Mouse (Mus musculus): ENCODE results near the gene Reps2. TPM values are rescaled to one million over a fixed set of nuclear protein-coding genes. Genes with fewer than 3 reads are reported as not detected.
A peak's percentile ranks its signal among the peaks of the same experiment; 100 is the strongest.

The Reps2 gene
- 5.5 and 5.9 TPM in 2 replicates for polyA plus RNA-seq (2015; fragmentation: Nextera tagmentation; extraction: Ambion mirVana)

DNA sequence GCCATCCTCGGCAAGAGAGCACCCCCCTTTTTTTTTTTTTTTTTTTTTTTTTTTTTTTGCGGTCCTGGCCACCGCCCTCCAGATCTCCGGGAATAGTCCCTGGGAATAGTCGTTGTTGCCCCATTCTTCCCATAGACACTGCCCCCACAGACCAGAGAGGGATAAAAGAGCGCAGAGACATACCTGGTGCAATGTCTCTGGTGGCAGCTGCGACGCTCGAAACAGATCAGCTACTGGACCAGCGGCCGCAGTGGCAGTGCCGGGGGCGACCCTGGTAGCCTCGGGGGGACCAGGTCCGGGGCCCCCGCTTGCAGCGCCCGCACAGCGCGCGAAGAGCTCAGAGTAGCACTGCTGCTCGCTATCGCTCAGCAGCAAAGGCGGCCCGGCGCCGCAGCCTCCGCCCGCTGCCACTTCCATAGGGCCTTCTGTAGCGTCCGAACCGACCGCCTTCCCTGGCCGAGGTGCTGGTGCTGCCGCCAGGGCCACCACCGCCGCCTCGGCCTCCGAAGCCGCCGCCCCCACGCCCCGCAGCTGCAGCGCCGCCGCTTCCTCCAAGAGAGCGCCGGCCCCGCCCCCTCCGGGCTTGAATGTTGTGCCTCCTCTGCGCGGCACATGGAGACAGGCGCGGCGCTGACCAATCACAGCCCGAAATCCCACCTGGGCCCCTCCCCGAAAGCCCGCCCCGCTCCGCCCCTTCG lies at the start of gene Reps2:
TSS of gene Reps2 (minus strand) at position 559 of the 698 bp plus-strand sequence.
- H3K27ac ChIP-seq (ENCODE audit: low read length) = no peak within 1 kb of the TSS
- H3K27me3 ChIP-seq (replicated peaks; ENCODE audit: control insufficient read depth, insufficient read depth, low read length) = no peaks in the 10 kb centered on the region; the same call in 1 of the 2 replicates
- H3K4me3 ChIP-seq (replicated peaks; ENCODE audit: low read length) = peak within 1 kb of the TSS; percentile 64
- H3K9ac ChIP-seq (replicated peaks; ENCODE audit: low read depth, low read length) = peak within 1 kb of the TSS; percentile 68
- peak within 1 kb of the TSS; percentile 60 for H3K4me2 ChIP-seq (ENCODE audit: low read length)
- WGBS = 18% methylated on average over 46 of the region's 61 CpGs
- H3K36me3 ChIP-seq (ENCODE audit: control insufficient read depth, insufficient read depth) = no peaks in the 10 kb centered on the region
- H3K4me1 ChIP-seq (replicated peaks; ENCODE audit: control insufficient read depth, insufficient read depth, low read length) = no peaks in the 10 kb centered on the region
- no peaks in the 10 kb centered on the region for H3K9me3 ChIP-seq (ENCODE audit: control insufficient read depth, low read length)
- ATAC-seq = peak; percentile 99

DNA sequence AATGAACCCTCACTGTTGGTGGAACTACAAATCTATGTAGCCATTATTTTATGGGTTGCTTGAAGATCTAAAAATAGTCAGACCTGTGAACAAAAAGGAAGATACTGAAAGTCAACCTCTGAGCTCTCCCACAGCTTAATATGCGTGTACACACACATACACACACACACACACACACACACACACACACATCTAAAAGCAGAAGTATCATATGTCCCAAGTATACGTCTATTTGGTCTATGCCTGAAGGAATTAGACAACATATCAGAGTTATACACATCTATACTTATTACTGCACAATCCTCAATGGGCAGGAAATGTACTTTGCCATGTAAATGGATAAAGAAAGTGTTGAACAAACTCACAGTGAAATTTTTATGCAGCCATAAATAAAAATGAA lies 47.8 kb upstream of the Reps2 start:
- no peaks in the 10 kb centered on the region for H3K9me3 ChIP-seq (ENCODE audit: control insufficient read depth, low read length)
- no peak overlapping the region for H3K9ac ChIP-seq (replicated peaks; ENCODE audit: low read depth, low read length)
- no peaks in the 10 kb centered on the region for H3K36me3 ChIP-seq (ENCODE audit: control insufficient read depth, insufficient read depth)
- no peak overlapping the region for H3K4me2 ChIP-seq (ENCODE audit: low read length)
- no peak for ATAC-seq
- no peak overlapping the region for H3K4me3 ChIP-seq (replicated peaks; ENCODE audit: low read length)
- H3K27me3 ChIP-seq (replicated peaks; ENCODE audit: control insufficient read depth, insufficient read depth, low read length) = no peaks in the 10 kb centered on the region
- no peak overlapping the region for H3K27ac ChIP-seq (ENCODE audit: low read length)
- WGBS = 63% methylated on average over 2 of the region's 2 CpGs
- H3K4me1 ChIP-seq (replicated peaks; ENCODE audit: control insufficient read depth, insufficient read depth, low read length) = no peaks in the 10 kb centered on the region

DNA sequence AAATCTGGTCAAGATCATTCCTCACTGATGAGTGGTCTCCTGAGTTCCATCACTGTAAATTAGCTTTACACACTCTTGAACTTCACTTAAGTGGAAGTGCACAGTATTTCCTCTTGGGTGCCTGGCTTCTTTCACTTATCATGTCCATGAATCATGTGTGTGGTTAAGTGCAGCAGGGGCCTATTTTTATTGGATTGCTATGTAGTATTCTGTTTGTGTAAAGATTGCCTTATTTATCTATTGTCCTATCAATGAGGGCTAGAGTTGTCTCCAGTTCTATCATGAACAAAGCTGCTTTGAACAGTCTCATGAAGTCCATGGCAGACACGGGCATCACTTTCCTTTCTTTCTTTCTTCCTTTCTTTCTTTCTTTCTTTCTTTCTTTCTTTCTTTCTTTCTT lies 41.9 kb upstream of the Reps2 start:
- H3K4me2 ChIP-seq (ENCODE audit: low read length) = no peak overlapping the region
- WGBS = 90% methylated on average over 1 of the region's 1 CpGs
- no peak overlapping the region for H3K4me3 ChIP-seq (replicated peaks; ENCODE audit: low read length)
- H3K27me3 ChIP-seq (replicated peaks; ENCODE audit: control insufficient read depth, insufficient read depth, low read length) = no peaks in the 10 kb centered on the region
- H3K4me1 ChIP-seq (replicated peaks; ENCODE audit: control insufficient read depth, insufficient read depth, low read length) = no peaks in the 10 kb centered on the region
- no peak for ATAC-seq
- no peaks in the 10 kb centered on the region for H3K9me3 ChIP-seq (ENCODE audit: control insufficient read depth, low read length)
- no peaks in the 10 kb centered on the region for H3K36me3 ChIP-seq (ENCODE audit: control insufficient read depth, insufficient read depth)
- no peak overlapping the region for H3K9ac ChIP-seq (replicated peaks; ENCODE audit: low read depth, low read length)
- no peak overlapping the region for H3K27ac ChIP-seq (ENCODE audit: low read length)

DNA sequence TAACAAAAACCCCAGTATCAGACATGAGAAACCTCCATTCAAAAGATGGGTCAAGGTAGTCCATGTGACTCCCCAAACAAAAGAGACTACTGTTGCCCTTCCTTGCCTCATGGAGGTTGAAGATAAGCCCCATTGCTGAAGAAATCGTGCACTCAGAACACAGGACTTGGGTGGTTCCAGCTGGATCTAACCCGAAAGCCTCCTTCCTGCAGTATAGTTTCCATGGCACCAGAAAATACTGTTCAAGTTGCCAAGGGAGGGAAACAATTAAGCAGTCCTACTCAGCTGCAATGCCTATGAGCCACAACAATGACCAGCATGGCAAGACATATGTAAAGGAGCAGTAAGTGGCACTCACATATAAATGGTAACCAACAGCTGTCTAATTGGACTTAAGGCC lies 36.1 kb upstream of the Reps2 start:
- WGBS = 44% methylated on average over 2 of the region's 2 CpGs
- no peaks in the 10 kb centered on the region for H3K36me3 ChIP-seq (ENCODE audit: control insufficient read depth, insufficient read depth)
- H3K27ac ChIP-seq (ENCODE audit: low read length) = no peak overlapping the region
- H3K4me3 ChIP-seq (replicated peaks; ENCODE audit: low read length) = no peak overlapping the region
- no peaks in the 10 kb centered on the region for H3K4me1 ChIP-seq (replicated peaks; ENCODE audit: control insufficient read depth, insufficient read depth, low read length)
- H3K4me2 ChIP-seq (ENCODE audit: low read length) = no peak overlapping the region
- no peaks in the 10 kb centered on the region for H3K9me3 ChIP-seq (ENCODE audit: control insufficient read depth, low read length)
- H3K27me3 ChIP-seq (replicated peaks; ENCODE audit: control insufficient read depth, insufficient read depth, low read length) = no peaks in the 10 kb centered on the region
- H3K9ac ChIP-seq (replicated peaks; ENCODE audit: low read depth, low read length) = no peak overlapping the region
- peak; percentile 38; the same call in 1 of the 2 replicates for ATAC-seq

DNA sequence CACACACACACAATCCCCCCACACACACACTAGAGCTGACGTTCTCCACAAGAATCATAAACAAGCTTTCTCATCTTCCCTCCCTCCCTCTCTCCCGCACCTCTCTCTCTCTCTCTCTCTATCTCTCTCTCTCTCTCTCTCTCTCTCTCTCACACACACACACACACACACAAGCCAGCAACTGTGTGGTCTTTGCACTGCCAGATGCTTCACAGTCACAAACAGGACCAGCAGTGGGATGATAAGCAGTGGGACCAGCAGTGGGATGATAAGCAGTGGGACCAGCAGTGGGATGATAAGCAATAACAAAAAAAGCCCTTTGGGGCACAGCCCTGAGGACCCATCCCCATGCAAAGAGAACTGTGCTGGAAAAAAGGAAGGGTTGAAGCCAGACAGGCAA lies 35.4 kb upstream of the Reps2 start:
- no peaks in the 10 kb centered on the region for H3K36me3 ChIP-seq (ENCODE audit: control insufficient read depth, insufficient read depth)
- H3K4me1 ChIP-seq (replicated peaks; ENCODE audit: control insufficient read depth, insufficient read depth, low read length) = no peaks in the 10 kb centered on the region
- no peak overlapping the region for H3K9ac ChIP-seq (replicated peaks; ENCODE audit: low read depth, low read length)
- H3K4me3 ChIP-seq (replicated peaks; ENCODE audit: low read length) = no peak overlapping the region
- no peak overlapping the region for H3K27ac ChIP-seq (ENCODE audit: low read length)
- no peaks in the 10 kb centered on the region for H3K27me3 ChIP-seq (replicated peaks; ENCODE audit: control insufficient read depth, insufficient read depth, low read length)
- no peaks in the 10 kb centered on the region for H3K9me3 ChIP-seq (ENCODE audit: control insufficient read depth, low read length)
- no peak for ATAC-seq
- 77% methylated on average over 2 of the region's 2 CpGs for WGBS
- no peak overlapping the region for H3K4me2 ChIP-seq (ENCODE audit: low read length)

DNA sequence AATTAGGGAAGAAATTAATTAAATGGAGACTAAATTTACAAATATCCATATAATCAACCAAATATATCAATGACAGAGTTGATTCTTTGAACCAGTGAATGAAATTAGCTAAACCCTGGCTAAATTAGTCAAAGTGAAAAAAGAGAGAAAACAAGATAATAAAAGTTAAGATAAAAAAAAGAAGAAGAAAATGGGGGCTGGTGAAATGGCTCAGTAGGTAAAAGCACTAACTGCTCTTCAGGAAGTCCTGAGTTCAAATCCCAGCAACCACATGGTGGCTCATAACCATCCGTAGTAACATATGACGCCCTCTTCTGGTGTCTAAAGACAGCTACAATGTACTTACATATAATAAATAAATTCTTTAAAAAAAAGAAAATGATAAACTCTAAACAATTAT lies 22.7 kb upstream of the Reps2 start:
- Histone ChIP-seq H3K4me2 (ENCODE audit: low read length) (no peak overlapping the region), H3K9ac (replicated peaks; ENCODE audit: low read depth, low read length) (no peak overlapping the region), H3K27ac (ENCODE audit: low read length) (no peak overlapping the region), H3K27me3 (replicated peaks; ENCODE audit: control insufficient read depth, insufficient read depth, low read length) (no peaks in the 10 kb centered on the region), H3K36me3 (ENCODE audit: control insufficient read depth, insufficient read depth) (no peaks in the 10 kb centered on the region), H3K4me1 (replicated peaks; ENCODE audit: control insufficient read depth, insufficient read depth, low read length) (no peaks in the 10 kb centered on the region), H3K9me3 (ENCODE audit: control insufficient read depth, low read length) (no peaks in the 10 kb centered on the region), H3K4me3 (replicated peaks; ENCODE audit: low read length) (no peak overlapping the region)
- WGBS = 68% methylated on average over 2 of the region's 2 CpGs
- no peak for ATAC-seq

DNA sequence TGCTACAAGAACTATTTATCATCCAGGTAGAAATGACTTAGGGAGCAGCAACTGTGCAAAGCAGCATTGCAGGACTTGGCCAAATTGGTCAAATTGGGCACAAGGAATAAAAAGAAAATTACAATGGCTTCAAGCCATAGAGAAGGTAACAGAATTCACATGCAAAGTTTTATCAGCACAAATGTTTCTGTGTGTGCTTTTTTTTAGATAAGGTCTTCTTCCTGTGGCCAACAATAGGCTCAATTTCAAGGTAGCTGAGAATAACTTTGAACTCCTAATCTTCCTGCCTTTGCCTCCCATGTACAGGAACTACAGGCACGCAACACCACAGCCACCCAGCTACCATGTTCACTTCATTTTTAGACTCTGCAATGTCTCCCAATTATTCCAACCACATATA lies 16.7 kb upstream of the Reps2 start:
- H3K9ac ChIP-seq (replicated peaks; ENCODE audit: low read depth, low read length) = no peak overlapping the region
- no peaks in the 10 kb centered on the region for H3K4me1 ChIP-seq (replicated peaks; ENCODE audit: control insufficient read depth, insufficient read depth, low read length)
- no peaks in the 10 kb centered on the region for H3K9me3 ChIP-seq (ENCODE audit: control insufficient read depth, low read length)
- H3K4me2 ChIP-seq (ENCODE audit: low read length) = no peak overlapping the region
- H3K27me3 ChIP-seq (replicated peaks; ENCODE audit: control insufficient read depth, insufficient read depth, low read length) = no peaks in the 10 kb centered on the region
- no peak overlapping the region for H3K27ac ChIP-seq (ENCODE audit: low read length)
- H3K36me3 ChIP-seq (ENCODE audit: control insufficient read depth, insufficient read depth) = no peaks in the 10 kb centered on the region
- 73% methylated on average over 1 of the region's 1 CpGs for WGBS
- H3K4me3 ChIP-seq (replicated peaks; ENCODE audit: low read length) = no peak overlapping the region
- ATAC-seq = no peak

DNA sequence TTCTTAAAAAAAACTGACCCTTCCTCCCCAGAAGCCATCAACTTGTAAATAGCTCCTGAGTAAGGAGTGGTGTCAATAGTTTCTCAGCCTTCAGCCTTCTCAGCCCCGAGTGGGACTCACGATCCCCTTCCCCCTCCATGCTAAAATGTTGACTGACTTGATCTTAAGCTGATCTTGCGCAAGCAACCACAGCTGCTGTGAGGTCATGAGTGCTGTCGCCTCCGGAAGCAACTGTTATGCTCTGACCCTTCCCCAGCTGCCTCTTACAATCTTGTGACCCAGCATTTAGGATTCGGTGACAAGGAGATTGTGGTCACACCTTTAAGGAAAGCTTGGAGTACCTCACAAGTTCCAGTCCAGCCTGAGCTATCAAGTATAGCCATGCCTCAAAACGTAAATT lies 10.1 kb upstream of the Reps2 start:
- no peak overlapping the region for H3K27ac ChIP-seq (ENCODE audit: low read length)
- H3K9me3 ChIP-seq (ENCODE audit: control insufficient read depth, low read length) = no peaks in the 10 kb centered on the region
- no peak overlapping the region for H3K9ac ChIP-seq (replicated peaks; ENCODE audit: low read depth, low read length)
- H3K4me3 ChIP-seq (replicated peaks; ENCODE audit: low read length) = no peak overlapping the region
- H3K4me2 ChIP-seq (ENCODE audit: low read length) = no peak overlapping the region
- WGBS = 94% methylated on average over 7 of the region's 7 CpGs
- no peak for ATAC-seq
- H3K4me1 ChIP-seq (replicated peaks; ENCODE audit: control insufficient read depth, insufficient read depth, low read length) = no peaks in the 10 kb centered on the region
- H3K36me3 ChIP-seq (ENCODE audit: control insufficient read depth, insufficient read depth) = no peaks in the 10 kb centered on the region
- H3K27me3 ChIP-seq (replicated peaks; ENCODE audit: control insufficient read depth, insufficient read depth, low read length) = no peaks in the 10 kb centered on the region

DNA sequence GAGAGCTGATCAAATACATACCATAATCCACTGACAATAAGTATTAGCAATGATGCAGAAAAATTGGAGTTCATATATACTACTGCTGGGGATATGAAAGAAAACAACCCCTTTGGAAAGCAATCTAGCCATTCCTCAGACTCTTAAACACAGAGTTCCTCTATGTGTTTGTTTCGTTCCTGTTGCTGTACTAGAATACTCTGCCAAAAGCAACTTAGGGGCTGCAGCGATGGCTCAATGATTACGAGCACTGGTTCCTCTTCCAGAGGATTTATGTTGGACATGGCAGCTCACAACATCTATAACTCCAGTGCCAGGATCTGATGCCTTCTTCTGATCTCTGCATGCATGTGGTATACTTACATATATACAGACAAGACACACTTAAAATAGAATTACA lies 9.0 kb upstream of the Reps2 start:
- ATAC-seq = no peak
- Histone ChIP-seq H3K4me1 (replicated peaks; ENCODE audit: control insufficient read depth, insufficient read depth, low read length) (no peaks in the 10 kb centered on the region), H3K9ac (replicated peaks; ENCODE audit: low read depth, low read length) (no peak overlapping the region), H3K4me3 (replicated peaks; ENCODE audit: low read length) (no peak overlapping the region), H3K27ac (ENCODE audit: low read length) (no peak overlapping the region), H3K27me3 (replicated peaks; ENCODE audit: control insufficient read depth, insufficient read depth, low read length) (no peaks in the 10 kb centered on the region), H3K36me3 (ENCODE audit: control insufficient read depth, insufficient read depth) (no peaks in the 10 kb centered on the region), H3K9me3 (ENCODE audit: control insufficient read depth, low read length) (no peaks in the 10 kb centered on the region), H3K4me2 (ENCODE audit: low read length) (no peak overlapping the region)
- WGBS = 92% methylated on average over 3 of the region's 3 CpGs

DNA sequence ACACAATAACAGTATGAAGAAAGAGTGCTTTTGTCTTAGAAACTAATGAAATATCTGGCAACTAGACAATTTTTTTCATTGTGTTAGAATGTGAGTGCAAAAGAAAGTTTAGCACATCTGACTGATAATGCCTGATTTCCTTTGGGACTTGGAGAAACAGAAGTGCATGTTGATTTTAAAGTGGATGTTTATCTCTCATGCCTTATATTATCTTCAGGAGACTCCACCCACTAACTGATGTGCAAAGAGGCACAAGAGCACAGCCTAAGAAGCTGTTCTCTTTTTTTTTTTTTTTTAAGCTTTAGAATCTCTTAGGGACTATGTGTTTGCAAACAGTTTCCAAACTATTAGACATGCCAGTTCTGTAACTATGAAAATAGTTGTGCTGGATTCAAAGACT lies 7.7 kb upstream of the Reps2 start:
- H3K27me3 ChIP-seq (replicated peaks; ENCODE audit: control insufficient read depth, insufficient read depth, low read length) = no peaks in the 10 kb centered on the region
- H3K9me3 ChIP-seq (ENCODE audit: control insufficient read depth, low read length) = no peaks in the 10 kb centered on the region
- no peaks in the 10 kb centered on the region for H3K36me3 ChIP-seq (ENCODE audit: control insufficient read depth, insufficient read depth)
- no peaks in the 10 kb centered on the region for H3K4me1 ChIP-seq (replicated peaks; ENCODE audit: control insufficient read depth, insufficient read depth, low read length)
- no peak overlapping the region for H3K27ac ChIP-seq (ENCODE audit: low read length)
- H3K4me3 ChIP-seq (replicated peaks; ENCODE audit: low read length) = no peak overlapping the region
- H3K4me2 ChIP-seq (ENCODE audit: low read length) = no peak overlapping the region
- no peak for ATAC-seq
- H3K9ac ChIP-seq (replicated peaks; ENCODE audit: low read depth, low read length) = no peak overlapping the region

All from forebrain, embryonic 16.5 days (tissue).